Mouse (Mus musculus): ENCODE results near the gene Zmiz1.

DNA sequence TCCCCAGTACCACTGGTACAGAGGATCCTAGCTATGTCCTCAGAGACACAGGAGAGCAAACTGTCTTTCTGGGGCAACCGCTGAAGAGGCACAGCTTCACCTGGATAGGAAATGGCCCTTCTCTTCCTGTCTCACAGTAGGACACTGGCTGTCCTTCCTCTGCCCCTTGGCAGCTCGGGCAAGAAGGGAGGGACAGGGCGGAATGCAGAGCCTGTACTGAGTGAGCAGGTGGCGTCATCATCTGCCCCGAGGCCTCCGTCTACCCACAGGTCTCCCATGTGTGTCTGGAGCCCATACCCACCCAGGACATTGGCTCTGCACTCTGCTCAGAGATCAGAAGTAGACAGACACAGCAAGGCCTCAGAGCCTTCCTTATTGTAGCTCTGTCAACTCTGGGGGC lies 172.5 kb downstream of the Zmiz1 start:
- no peak for TF ChIP-seq CTCF (IDR thresholded peaks at IDR 0.05; ENCODE audit: low read depth, low read length)
- no peak for TF ChIP-seq GATA1 (IDR thresholded peaks at IDR 0.05; ENCODE audit: borderline replicate concordance, low read length)
- TF ChIP-seq TAL1 (conservative IDR thresholded peaks at IDR 0.05; ENCODE audit: low read depth, low read length): no peak

Measured in G1E (cell line).